Mouse (Mus musculus) neural tube, embryonic 13.5 days (tissue): ENCODE results near the gene Ahnak2. TPM values are rescaled to one million over a fixed set of nuclear protein-coding genes. Genes with fewer than 3 reads are reported as not detected.
"Not testable (repeated sequence)": the region's sequence is repeated elsewhere in the genome, so short reads cannot be mapped to it uniquely, and the experiment has no call there.

ENCODE experiments used
- ATAC-seq: fragments of 200-750 bp; cut with Nextera tagmentation; 2 replicates; pipeline ENCODE4 v1.8.0; 2017; ENCODE audit warnings: low read depth, mild to moderate bottlenecking, moderate TSS enrichment, moderate library complexity
- H3K27ac ChIP-seq: fragments of 300-500 bp; sonication (generic); replicated peaks from 2 replicates; pipeline ENCODE4 v1.5.1; 2015; ENCODE audit warnings: moderate library complexity, mild to moderate bottlenecking, inconsistent platforms
- H3K27me3 ChIP-seq: fragments of 300-500 bp; sonication (generic); 2 replicates; pipeline ENCODE4 v1.6.1; 2015; ENCODE audit warnings: mild to moderate bottlenecking, inconsistent platforms
- H3K36me3 ChIP-seq: fragments of 300-500 bp; sonication (generic); 2 replicates; pipeline ENCODE4 v1.6.1; 2015; ENCODE audit warnings: mild to moderate bottlenecking, inconsistent platforms
- H3K4me1 ChIP-seq: fragments of 300-500 bp; sonication (generic); replicated peaks from 2 replicates; pipeline ENCODE4 v1.6.1; 2015; ENCODE audit warnings: inconsistent platforms
- H3K4me2 ChIP-seq: fragments of 300-500 bp; sonication (generic); 2 replicates; pipeline ENCODE4 v1.6.1; 2015; ENCODE audit warnings: inconsistent platforms, mild to moderate bottlenecking, moderate library complexity
- H3K4me3 ChIP-seq: fragments of 300-500 bp; sonication (generic); 2 replicates; pipeline ENCODE4 v1.5.1; 2015; ENCODE audit warnings: mild to moderate bottlenecking, inconsistent platforms
- H3K9ac ChIP-seq: fragments of 300-500 bp; sonication (generic); 2 replicates; pipeline ENCODE4 v1.6.1; 2015; ENCODE audit warnings: moderate library complexity, mild to moderate bottlenecking, inconsistent platforms
- H3K9me3 ChIP-seq: fragments of 300-500 bp; sonication (generic); 2 replicates; pipeline ENCODE4 v1.6.1; 2016; ENCODE audit warnings: inconsistent platforms
- WGBS: fragments of 180-500 bp; shearing (Covaris S2); methylation state at CpG from one replicate; pipeline ENCODE4 v1.1.7; 2015; 5-methylcytosine and 5-hydroxymethylcytosine counted together
- polyA plus RNA-seq: library from polyadenylated mRNA; unstranded; fragments of >200 nt; fragmentation: Nextera tagmentation; extraction: Ambion mirVana; gene quantifications from 2 replicates; pipeline ENCODE4 v1.2.1, GENCODE M21; 2015

The Ahnak2 gene
- polyA plus RNA-seq, result 2.8 and 2.9 TPM in 2 replicates

GRCm38 (mm10) chr12:112801864-112802846 lies at the start of gene Ahnak2:
Gene Ahnak2 (minus strand): TSS chr12:112802657.
- peaks cover 53% of the 10 kb centered on the region for H3K27me3 ChIP-seq
- no peaks in the 10 kb centered on the region for H3K9me3 ChIP-seq
- ATAC-seq, result peak; percentile 30
- H3K4me2 ChIP-seq, result peak within 1 kb of the TSS; percentile 100
- H3K36me3 ChIP-seq, result no peaks in the 10 kb centered on the region
- peak within 1 kb of the TSS; percentile 64 for H3K4me3 ChIP-seq
- WGBS, result 4% methylated on average over 61 of the region's 69 CpGs
- H3K4me1 ChIP-seq, result peaks cover 27% of the 10 kb centered on the region
- no peak within 1 kb of the TSS for H3K27ac ChIP-seq
- peak within 1 kb of the TSS; percentile 83 for H3K9ac ChIP-seq

GRCm38 (mm10) chr12:112851116-112851515 lies 48.7 kb upstream of the Ahnak2 start:
- Histone ChIP-seq H3K9me3 (no peaks in the 10 kb centered on the region), H3K36me3 (no peaks in the 10 kb centered on the region), H3K4me1 (no peaks in the 10 kb centered on the region), H3K27ac (no peak overlapping the region), H3K9ac (no peak overlapping the region), H3K27me3 (no peaks in the 10 kb centered on the region), H3K4me3 (no peak overlapping the region), H3K4me2 (no peak overlapping the region)
- 48% methylated on average over 8 of the region's 8 CpGs for WGBS
- no peak for ATAC-seq

- H3K9me3 ChIP-seq, result no peaks in the 10 kb centered on the region
- no peaks in the 10 kb centered on the region for H3K27me3 ChIP-seq
- H3K4me1 ChIP-seq, result no peaks in the 10 kb centered on the region
- H3K27ac ChIP-seq, result no peak overlapping the region
- H3K9ac ChIP-seq, result no peak overlapping the region
- WGBS, result 93% methylated on average over 9 of the region's 9 CpGs
- H3K4me2 ChIP-seq, result no peak overlapping the region
- no peak overlapping the region for H3K4me3 ChIP-seq
- no peak for ATAC-seq
- no peaks in the 10 kb centered on the region for H3K36me3 ChIP-seq
These were observed 47.9 kb upstream of the Ahnak2 start for GRCm38 (mm10) chr12:112850344-112850743.

GRCm38 (mm10) chr12:112849235-112850022 lies 47.0 kb upstream of the Ahnak2 start:
- WGBS, result 80% methylated on average over 11 of the region's 11 CpGs
- no peaks in the 10 kb centered on the region for H3K9me3 ChIP-seq

GRCm38 (mm10) chr12:112847880-112848279 lies 45.4 kb upstream of the Ahnak2 start:
- H3K4me1 ChIP-seq, result no peaks in the 10 kb centered on the region
- no peak overlapping the region for H3K4me3 ChIP-seq
- no peaks in the 10 kb centered on the region for H3K36me3 ChIP-seq
- H3K27me3 ChIP-seq, result no peaks in the 10 kb centered on the region
- no peaks in the 10 kb centered on the region for H3K9me3 ChIP-seq
- H3K9ac ChIP-seq, result no peak overlapping the region
- no peak for ATAC-seq
- 93% methylated on average over 2 of the region's 2 CpGs for WGBS
- no peak overlapping the region for H3K27ac ChIP-seq
- H3K4me2 ChIP-seq, result no peak overlapping the region

More at GRCm38 (mm10) chr12:112849235-112850022, 47.0 kb upstream of the Ahnak2 start:
- Histone ChIP-seq H3K27me3 (no peaks in the 10 kb centered on the region), H3K36me3 (no peaks in the 10 kb centered on the region), H3K27ac (no peak overlapping the region), H3K4me2 (no peak overlapping the region), H3K4me1 (no peaks in the 10 kb centered on the region), H3K4me3 (no peak overlapping the region), H3K9ac (no peak overlapping the region)
- no peak for ATAC-seq

GRCm38 (mm10) chr12:112843803-112844202 lies 41.3 kb upstream of the Ahnak2 start:
- WGBS, result 16% methylated on average over 3 of the region's 3 CpGs

GRCm38 (mm10) chr12:112842128-112842527 lies 39.7 kb upstream of the Ahnak2 start:
- H3K9ac ChIP-seq, H3K4me3 ChIP-seq, H3K27me3 ChIP-seq, H3K27ac ChIP-seq, H3K4me1 ChIP-seq, H3K36me3 ChIP-seq, H3K4me2 ChIP-seq, ATAC-seq, H3K9me3 ChIP-seq: not testable (repeated sequence)
- 87% methylated on average over 2 of the region's 2 CpGs for WGBS

More at GRCm38 (mm10) chr12:112843803-112844202, 41.3 kb upstream of the Ahnak2 start:
- H3K9ac ChIP-seq, result no peak overlapping the region
- no peak overlapping the region for H3K4me2 ChIP-seq
- peak; percentile 84 for ATAC-seq
- no peaks in the 10 kb centered on the region for H3K27me3 ChIP-seq
- H3K4me1 ChIP-seq, result no peaks in the 10 kb centered on the region
- H3K4me3 ChIP-seq, result no peak overlapping the region
- H3K27ac ChIP-seq, result no peak overlapping the region
- no peaks in the 10 kb centered on the region for H3K9me3 ChIP-seq
- H3K36me3 ChIP-seq, result no peaks in the 10 kb centered on the region

- H3K9ac ChIP-seq, H3K27ac ChIP-seq, H3K4me1 ChIP-seq, H3K36me3 ChIP-seq, ATAC-seq, H3K9me3 ChIP-seq, H3K4me3 ChIP-seq, H3K27me3 ChIP-seq, H3K4me2 ChIP-seq: not testable (repeated sequence)
- 67% methylated on average over 4 of the region's 4 CpGs for WGBS
These were observed 39.0 kb upstream of the Ahnak2 start for GRCm38 (mm10) chr12:112841338-112841892.

- 78% methylated on average over 25 of the region's 25 CpGs for WGBS
- no peaks in the 10 kb centered on the region for H3K9me3 ChIP-seq
- no peaks in the 10 kb centered on the region for H3K27me3 ChIP-seq
- H3K4me3 ChIP-seq, result no peak overlapping the region
- no peaks in the 10 kb centered on the region for H3K4me1 ChIP-seq
- no peak overlapping the region for H3K9ac ChIP-seq
- no peak overlapping the region for H3K4me2 ChIP-seq
- no peak overlapping the region for H3K27ac ChIP-seq
- no peaks in the 10 kb centered on the region for H3K36me3 ChIP-seq
- ATAC-seq, result no peak
These were observed 38.0 kb upstream of the Ahnak2 start for GRCm38 (mm10) chr12:112840209-112841086.

GRCm38 (mm10) chr12:112835046-112835445 lies 32.6 kb upstream of the Ahnak2 start:
- Histone ChIP-seq H3K4me3 (no peak overlapping the region), H3K9ac (no peak overlapping the region), H3K4me1 (peaks cover 21% of the 10 kb centered on the region), H3K27ac (no peak overlapping the region), H3K4me2 (no peak overlapping the region), H3K36me3 (peaks cover 15% of the 10 kb centered on the region), H3K9me3 (no peaks in the 10 kb centered on the region), H3K27me3 (no peaks in the 10 kb centered on the region)
- ATAC-seq, result no peak
- WGBS, result 80% methylated on average over 2 of the region's 2 CpGs

GRCm38 (mm10) chr12:112833527-112833926 lies 31.1 kb upstream of the Ahnak2 start:
- no peaks in the 10 kb centered on the region for H3K9me3 ChIP-seq
- peaks cover 15% of the 10 kb centered on the region for H3K36me3 ChIP-seq
- WGBS, result 88% methylated on average over 6 of the region's 6 CpGs
- 0 out of 2 replicates have a peak overlapping the region, but pooled peaks have one; percentile 8 for H3K9ac ChIP-seq
- no peak overlapping the region for H3K4me3 ChIP-seq
- no peak overlapping the region for H3K27ac ChIP-seq
- H3K27me3 ChIP-seq, result no peaks in the 10 kb centered on the region
- H3K4me2 ChIP-seq, result no peak overlapping the region
- H3K4me1 ChIP-seq, result peaks cover 22% of the 10 kb centered on the region
- no peak for ATAC-seq
